Comparison of ENCODE assay signal across 26 mouse cellular contexts in genomic region chr10:21511386-21511785, GRCm38 (mm10).
DNase-seq lines count a peak whose midpoint lies in the region; ATAC-seq and TF ChIP-seq lines count a peak whose summit lies in the region.
"Had no signal": no experiment of that assay in that cellular context is flagged by ENCODE, and none has a peak within 500 bp of the region (broad histone marks: within the 10 kb centered on the region; RNA-seq: fewer than 3 reads in every experiment).

No protein-coding gene starts in this region.

- no peak overlapping the region for H3K9ac ChIP-seq in liver, embryonic 11.5 days (ENCODE audit: low read depth, low read length)
- no peak overlapping the region for H3K9ac ChIP-seq in liver, postnatal 0 days (replicated peaks)
- H3K9ac ChIP-seq: embryonic facial prominence, embryonic 13.5 days; hindbrain, embryonic 12.5 days; intestine, embryonic 15.5 days; lung, embryonic 15.5 days; midbrain, embryonic 12.5 days; neural tube, embryonic 13.5 days had no signal

- DNase-seq in liver, result peak; percentile 10
- no peak for DNase-seq in liver, embryonic 11.5 days (ENCODE audit: low spot score)
- peak; percentile 5 for DNase-seq in c-Kit-positive CD71-positive TER-119-positive erythroid progenitor cells, embryonic 14.5 days (ENCODE audit: low spot score)
- DNase-seq in liver, postnatal 0 days, result no peak
- DNase-seq in testis, postnatal 14 days (ENCODE audit: low spot score), result peak; percentile 67
- no peak for DNase-seq in gastrocnemius, adult 8-10 months (ENCODE audit: low spot score in 2 of 2)
- no peak for DNase-seq in natural killer cell, adult 2 months (ENCODE audit: low spot score in 2 of 2)
- DNase-seq in left cerebral cortex, postnatal 10 days (ENCODE audit: extremely low spot score in 1 of 2, low spot score in 2 of 2), result no peak
- DNase-seq: adrenal gland, adult 8-10 months; cerebellum, adult 11-12 months; cerebellum, adult 9-11 months; gastrocnemius, adult 2 months; heart, postnatal 36 days; left cerebral cortex, postnatal 4 days; right cerebral cortex, postnatal 4 days; thymus, postnatal 25 days had no signal

- no peak overlapping the region for H3K4me3 ChIP-seq in liver, embryonic 11.5 days (ENCODE audit: low read depth, low read length)
- no peak overlapping the region for H3K4me3 ChIP-seq in liver, postnatal 0 days (ENCODE audit: low read depth, low read length)
- H3K4me3 ChIP-seq: embryonic facial prominence, embryonic 13.5 days; gastrocnemius, adult 2 months; hindbrain, embryonic 12.5 days; intestine, embryonic 15.5 days; lung, embryonic 15.5 days; midbrain, embryonic 12.5 days; myocyte; neural tube, embryonic 13.5 days had no signal

- H3K4me1 ChIP-seq in liver, embryonic 11.5 days (replicated peaks; ENCODE audit: control insufficient read depth, insufficient read depth, low read length), result no peaks in the 10 kb centered on the region
- no peaks in the 10 kb centered on the region; the same call in 1 of the 2 replicates for H3K4me1 ChIP-seq in liver, postnatal 0 days (ENCODE audit: insufficient read depth)
- H3K4me1 ChIP-seq: hindbrain, embryonic 12.5 days; intestine, embryonic 15.5 days; lung, embryonic 15.5 days; midbrain, embryonic 12.5 days; neural tube, embryonic 13.5 days had no signal

- H3K4me2 ChIP-seq in liver, embryonic 11.5 days, result no peak overlapping the region
- no peak overlapping the region for H3K4me2 ChIP-seq in liver, postnatal 0 days (ENCODE audit: low read depth, low read length)
- H3K4me2 ChIP-seq: embryonic facial prominence, embryonic 13.5 days; heart, embryonic 11.5 days; hindbrain, embryonic 12.5 days; intestine, embryonic 15.5 days; lung, embryonic 15.5 days; midbrain, embryonic 12.5 days; neural tube, embryonic 13.5 days had no signal

- no peaks in the 10 kb centered on the region for H3K27me3 ChIP-seq in liver, embryonic 11.5 days (replicated peaks; ENCODE audit: control insufficient read depth, insufficient read depth, low read length)
- H3K27me3 ChIP-seq in liver, postnatal 0 days (ENCODE audit: insufficient read depth, low read length), result no peaks in the 10 kb centered on the region
- H3K27me3 ChIP-seq: embryonic facial prominence, embryonic 13.5 days; hindbrain, embryonic 12.5 days; intestine, embryonic 15.5 days; lung, embryonic 15.5 days; neural tube, embryonic 13.5 days had no signal

- no peaks in the 10 kb centered on the region for H3K36me3 ChIP-seq in liver, embryonic 11.5 days (ENCODE audit: control insufficient read depth, insufficient read depth, low read length)
- H3K36me3 ChIP-seq in liver, postnatal 0 days (replicated peaks; ENCODE audit: insufficient read depth, low read length), result no peaks in the 10 kb centered on the region
- H3K36me3 ChIP-seq: embryonic facial prominence, embryonic 13.5 days; hindbrain, embryonic 12.5 days; intestine, embryonic 15.5 days; lung, embryonic 15.5 days; midbrain, embryonic 12.5 days; neural tube, embryonic 13.5 days had no signal

- ATAC-seq in liver, embryonic 11.5 days (replicated peaks; ENCODE audit: low FRiP score), result no peak
- ATAC-seq in liver, postnatal 0 days, result peak; percentile 54
- ATAC-seq: forebrain, embryonic 16.5 days; hindbrain, postnatal 0 days; intestine, embryonic 15.5 days had no signal

- no peak overlapping the region for H3K27ac ChIP-seq in liver, embryonic 11.5 days (ENCODE audit: low read depth, low read length)
- H3K27ac ChIP-seq in liver, postnatal 0 days (ENCODE audit: low read depth), result no peak overlapping the region
- H3K27ac ChIP-seq: embryonic facial prominence, embryonic 13.5 days; gastrocnemius, adult 2 months; hindbrain, embryonic 12.5 days; hindbrain, postnatal 0 days; intestine, embryonic 15.5 days; lung, embryonic 15.5 days; midbrain, embryonic 12.5 days; neural tube, embryonic 13.5 days had no signal

- H3K9me3 ChIP-seq in liver, embryonic 11.5 days (ENCODE audit: control insufficient read depth, low read length), result no peaks in the 10 kb centered on the region
- H3K9me3 ChIP-seq in liver, postnatal 0 days (ENCODE audit: low read length), result no peaks in the 10 kb centered on the region
- H3K9me3 ChIP-seq: embryonic facial prominence, embryonic 13.5 days; hindbrain, embryonic 12.5 days; intestine, embryonic 15.5 days; lung, embryonic 15.5 days; midbrain, embryonic 12.5 days had no signal

- no peak for TF ChIP-seq CTCF in liver, postnatal 0 days (IDR thresholded peaks at IDR 0.05; ENCODE audit: low read depth)

- WGBS in liver, embryonic 11.5 days, result 38% methylated on average over 5 of the region's 5 CpGs
- 37% methylated on average over 5 of the region's 5 CpGs for WGBS in liver, postnatal 0 days (ENCODE audit: insufficient replicate concordance)

- intact Hi-C loops in left cerebral cortex, postnatal 10 days (cut with DNase I), result no loop called here

- peak; percentile 90 for TF ChIP-seq EP300 in liver, postnatal 0 days (IDR thresholded peaks at IDR 0.05; ENCODE audit: low read depth)

Comparison
In these comparisons a context has a peak if more than half of its experiments do, and no peak if none do; other contexts are left out.
1. DNase-seq: peak in liver (single experiment), c-Kit-positive CD71-positive TER-119-positive erythroid progenitor cells, embryonic 14.5 days (single experiment) and testis, postnatal 14 days (single experiment); none in liver, embryonic 11.5 days (single experiment), liver, postnatal 0 days (single experiment), gastrocnemius, adult 8-10 months (0 of 2), natural killer cell, adult 2 months (0 of 2) and left cerebral cortex, postnatal 10 days (0 of 2).